Mouse (Mus musculus) cerebellum, adult 2 months (tissue): Measurements from ENCODE around the gene Ecpas. TPM values are rescaled to one million over a fixed set of nuclear protein-coding genes. Genes with fewer than 3 reads are reported as not detected.

Source experiments
- DNase-seq, 2 experiments: peaks; one replicate each; pipeline ENCODE4 v3.0.0; 2021
- H3K27ac ChIP-seq: fragments of 200-500 bp; 2 replicates; pipeline ENCODE4 v1.5.1; 2012; ENCODE audit warnings: low read length, control low read depth, inconsistent platforms; ENCODE audit not compliant: insufficient read depth
- H3K27me3 ChIP-seq: fragments of 200-500 bp; 2 replicates; pipeline ENCODE4 v1.6.1; 2012; ENCODE audit warnings: inconsistent platforms, mild to moderate bottlenecking, low read length, moderate library complexity; ENCODE audit not compliant: control insufficient read depth, insufficient read depth
- H3K4me1 ChIP-seq: fragments of 200-500 bp; 2 replicates; pipeline ENCODE4 v1.6.1; 2011; ENCODE audit warnings: low read length; ENCODE audit not compliant: control insufficient read depth, insufficient read depth
- H3K4me3 ChIP-seq: fragments of 200-500 bp; replicated peaks from 2 replicates; pipeline ENCODE3; 2011; ENCODE audit warnings: mild to moderate bottlenecking, low read depth, low read length, control low read depth; ENCODE audit not compliant: insufficient read depth
- CTCF ChIP-seq: fragments of 200-500 bp; IDR thresholded peaks from 2 replicates; pipeline ENCODE4 v1.5.1; 2011; ENCODE audit warnings: low read depth, mild to moderate bottlenecking, control low read depth, low read length, moderate library complexity, borderline replicate concordance; ENCODE audit not compliant: insufficient read depth
- POLR2A ChIP-seq: fragments of 200-500 bp; IDR thresholded peaks from 2 replicates; pipeline ENCODE4 v1.6.1; 2011; ENCODE audit warnings: low read length, control low read depth, borderline replicate concordance; ENCODE audit not compliant: insufficient read depth
- WGBS: fragments of 180-500 bp; shearing (Covaris S2); methylation state at CpG from one replicate; pipeline ENCODE4 v1.1.7; 2018; 5-methylcytosine and 5-hydroxymethylcytosine counted together
- polyA plus RNA-seq: library from polyadenylated mRNA; depleted of rRNA; stranded (reverse); fragments of >200 nt; gene quantifications from 2 replicates; pipeline ENCODE4 v1.2.3, GENCODE M21; 2012

Ecpas gene
- polyA plus RNA-seq, 1 experiment = 41.8 TPM

- no peak overlapping the region for H3K27ac ChIP-seq
- DNase-seq = no peak
- TF ChIP-seq CTCF (no peak), POLR2A (no peak)
- H3K4me1 ChIP-seq = no peaks in the 10 kb centered on the region
- no peaks in the 10 kb centered on the region for H3K27me3 ChIP-seq
- 61% methylated on average over 5 of the region's 5 CpGs for WGBS
- no peak overlapping the region for H3K4me3 ChIP-seq
Measured at GRCm38 (mm10) chr4:58925664-58926063, 13.1 kb upstream of the Ecpas start.

GRCm38 (mm10) chr4:58923933-58924332 is 11.4 kb upstream of the Ecpas start:
- no peak overlapping the region for H3K27ac ChIP-seq
- DNase-seq = no peak
- WGBS = 75% methylated on average over 2 of the region's 2 CpGs
- H3K4me1 ChIP-seq = no peaks in the 10 kb centered on the region
- TF ChIP-seq POLR2A (no peak), CTCF (no peak)
- H3K27me3 ChIP-seq = no peaks in the 10 kb centered on the region
- H3K4me3 ChIP-seq = no peak overlapping the region

- H3K4me1 ChIP-seq = peaks cover 5% of the 10 kb centered on the region; the same call in 1 of the 2 replicates
- 79% methylated on average over 8 of the region's 8 CpGs for WGBS
- no peak overlapping the region for H3K27ac ChIP-seq
- no peak for TF ChIP-seq CTCF
- TF ChIP-seq POLR2A = no peak
- H3K4me3 ChIP-seq = no peak overlapping the region
- DNase-seq = no peak
- H3K27me3 ChIP-seq = no peaks in the 10 kb centered on the region
Measured at GRCm38 (mm10) chr4:58915081-58915826, 2.7 kb upstream of the Ecpas start.

- H3K4me1 ChIP-seq = peaks cover 5% of the 10 kb centered on the region; the same call in 1 of the 2 replicates
- no peak for DNase-seq
- H3K27me3 ChIP-seq = no peaks in the 10 kb centered on the region
- TF ChIP-seq POLR2A (no peak), CTCF (no peak)
- no peak overlapping the region for H3K4me3 ChIP-seq
- 61% methylated on average over 3 of the region's 3 CpGs for WGBS
- H3K27ac ChIP-seq = no peak overlapping the region
Measured at GRCm38 (mm10) chr4:58913336-58914026, 932 bp upstream of the Ecpas start.

GRCm38 (mm10) chr4:58911831-58912628 is 519 bp downstream of the Ecpas start:
- no peaks in the 10 kb centered on the region for H3K27me3 ChIP-seq
- under 1% methylated on average over 109 of the region's 126 CpGs for WGBS

GRCm38 (mm10) chr4:58911069-58911830 is 1.3 kb downstream of the Ecpas start:
- DNase-seq = peak; percentile 67 to 79
- under 1% methylated on average over 56 of the region's 56 CpGs for WGBS
- peaks cover 5% of the 10 kb centered on the region; the same call in 1 of the 2 replicates for H3K4me1 ChIP-seq
- H3K27ac ChIP-seq = peak overlapping the region; percentile 78
- peak overlapping the region; percentile 92 for H3K4me3 ChIP-seq
- no peak for TF ChIP-seq CTCF
- TF ChIP-seq POLR2A = peak; percentile 50; the same call in 1 of the 2 replicates
- no peaks in the 10 kb centered on the region for H3K27me3 ChIP-seq

More at GRCm38 (mm10) chr4:58911831-58912628, 519 bp downstream of the Ecpas start:
- Histone ChIP-seq H3K27ac (peak overlapping the region; percentile 95), H3K4me3 (peak overlapping the region; percentile 92), H3K4me1 (peaks cover 5% of the 10 kb centered on the region; the same call in 1 of the 2 replicates)
- TF ChIP-seq POLR2A (peak; percentile 37; the same call in 1 of the 2 replicates), CTCF (no peak)
- DNase-seq = peak; percentile 79 to 84
